Mouse (Mus musculus): ENCODE data around the gene Smg9. TPM values are rescaled to one million over a fixed set of nuclear protein-coding genes. Genes with fewer than 3 reads are reported as not detected.

The Smg9 gene
- polyA plus RNA-seq, 1 experiment from 2014 or later = 17.5 TPM

Other genes with a start within 250 kb of the Smg9 start
- gene Zfp114, start 224.6 kb upstream of the Smg9 start, polyA plus RNA-seq (2014; fragmentation: Nextera tagmentation; extraction: Ambion mirVana) = 3.3 and 3.9 TPM in 2 replicates
- 7.7 and 8.3 TPM in 2 replicates for gene Zfp111, start 188.2 kb upstream of the Smg9 start, polyA plus RNA-seq (2014; fragmentation: Nextera tagmentation; extraction: Ambion mirVana)
- 3.6 and 3.9 TPM in 2 replicates for gene Zfp109, start 162.1 kb upstream of the Smg9 start, polyA plus RNA-seq (2014; fragmentation: Nextera tagmentation; extraction: Ambion mirVana)
- 1.5 and 2.1 TPM in 2 replicates for gene Zfp108, start 144.8 kb upstream of the Smg9 start, polyA plus RNA-seq (2014; fragmentation: Nextera tagmentation; extraction: Ambion mirVana)
- gene Zfp93, start 129.2 kb upstream of the Smg9 start, polyA plus RNA-seq (2014; fragmentation: Nextera tagmentation; extraction: Ambion mirVana) = 5.8 and 7.3 TPM in 2 replicates
- gene Zfp61, start 98.4 kb upstream of the Smg9 start, polyA plus RNA-seq (2014; fragmentation: Nextera tagmentation; extraction: Ambion mirVana) = 16.4 and 18.1 TPM in 2 replicates
- gene Zfp94, start 83.0 kb upstream of the Smg9 start, polyA plus RNA-seq (2014; fragmentation: Nextera tagmentation; extraction: Ambion mirVana) = 4.6 and 6.1 TPM in 2 replicates
- not detected in 2 replicates for gene Tescl, start 65.7 kb upstream of the Smg9 start, polyA plus RNA-seq (2014; fragmentation: Nextera tagmentation; extraction: Ambion mirVana)
- not detected in 2 replicates for gene Lypd5, start 50.4 kb upstream of the Smg9 start, polyA plus RNA-seq (2014; fragmentation: Nextera tagmentation; extraction: Ambion mirVana)
- gene Kcnn4, start 29.4 kb upstream of the Smg9 start, polyA plus RNA-seq (2014; fragmentation: Nextera tagmentation; extraction: Ambion mirVana) = 9.9 and 11.2 TPM in 2 replicates
- not detected in 2 replicates for gene Irgc1, start 52.7 kb downstream of the Smg9 start, polyA plus RNA-seq (2014; fragmentation: Nextera tagmentation; extraction: Ambion mirVana)
- 5.6 and 6.9 TPM in 2 replicates for gene Plaur, start 62.9 kb downstream of the Smg9 start, polyA plus RNA-seq (2014; fragmentation: Nextera tagmentation; extraction: Ambion mirVana)
- 0.20 and 0.23 TPM in 2 replicates for gene Cadm4, start 82.4 kb downstream of the Smg9 start, polyA plus RNA-seq (2014; fragmentation: Nextera tagmentation; extraction: Ambion mirVana)
- gene Zfp428, start 107.4 kb downstream of the Smg9 start, polyA plus RNA-seq (2014; fragmentation: Nextera tagmentation; extraction: Ambion mirVana) = 22.6 and 26.0 TPM in 2 replicates
- gene AC161166.1, start 112.8 kb downstream of the Smg9 start, polyA plus RNA-seq (2014; fragmentation: Nextera tagmentation; extraction: Ambion mirVana) = 0.25 and 0.57 TPM in 2 replicates
- gene Irgq, start 131.1 kb downstream of the Smg9 start, polyA plus RNA-seq (2014; fragmentation: Nextera tagmentation; extraction: Ambion mirVana) = 4.1 and 6.1 TPM in 2 replicates
- not detected in 2 replicates for gene Pinlyp, start 146.5 kb downstream of the Smg9 start, polyA plus RNA-seq (2014; fragmentation: Nextera tagmentation; extraction: Ambion mirVana)
- 69.8 and 76.6 TPM in 2 replicates for gene Xrcc1, start 146.7 kb downstream of the Smg9 start, polyA plus RNA-seq (2014; fragmentation: Nextera tagmentation; extraction: Ambion mirVana)
- 23.4 and 23.9 TPM in 2 replicates for gene Ethe1, start 187.9 kb downstream of the Smg9 start, polyA plus RNA-seq (2014; fragmentation: Nextera tagmentation; extraction: Ambion mirVana)
- 0.42 and 0.44 TPM in 2 replicates for gene Zfp575, start 188.0 kb downstream of the Smg9 start, polyA plus RNA-seq (2014; fragmentation: Nextera tagmentation; extraction: Ambion mirVana)
- 0.06 TPM in 1 of 2 replicates, not detected in the other for gene Phldb3, start 211.1 kb downstream of the Smg9 start, polyA plus RNA-seq (2014; fragmentation: Nextera tagmentation; extraction: Ambion mirVana)
- 0.09 TPM in 1 of 2 replicates, not detected in the other for gene Lypd3, start 236.9 kb downstream of the Smg9 start, polyA plus RNA-seq (2014; fragmentation: Nextera tagmentation; extraction: Ambion mirVana)

Data from heart, embryonic 11.5 days (tissue).